In genomic region chr5:149164881-149165280, GRCm38 (mm10) we compare ENCODE assay signal across 13 mouse cellular contexts. TPM values are rescaled to one million over a fixed set of nuclear protein-coding genes. Genes with fewer than 3 reads are reported as not detected.
DNase-seq lines count a peak whose midpoint lies in the region; TF ChIP-seq lines count a peak whose summit lies in the region.
"Had no signal": no experiment of that assay in that cellular context is flagged by ENCODE, and none has a peak within 500 bp of the region (broad histone marks: within the 10 kb centered on the region; RNA-seq: fewer than 3 reads in every experiment).

No protein-coding gene starts in this region.

- peak; percentile 88 for DNase-seq in heart, adult 11 months
- DNase-seq in heart, adult 18-20 months, result no peak
- DNase-seq in embryo, embryonic 10 days (ENCODE audit: low spot score), result peak; percentile 70
- peak; percentile 47 to 53 for DNase-seq in kidney, adult 8-10 months
- peak; percentile 62 for DNase-seq in liver, adult 2 months (ENCODE audit: extremely low read depth, low read depth, low spot score)
- DNase-seq in layer of hippocampus, adult 9-11 months, result no peak
- DNase-seq in spleen, postnatal 36 days (ENCODE audit: low spot score in 2 of 2), result no peak
- no peak for DNase-seq in frontal cortex, postnatal 25 days (ENCODE audit: low spot score in 2 of 2)
- DNase-seq: lung, postnatal 4 days; thymus, postnatal 25 days had no signal

- TF ChIP-seq CTCF in liver, adult 2 months (IDR thresholded peaks at IDR 0.05; ENCODE audit: low read depth, low read length), result no peak

- TF ChIP-seq POLR2A in liver, adult 2 months (IDR thresholded peaks at IDR 0.05; ENCODE audit: extremely low read depth, insufficient read depth, low read length), result no peak

- H3K4me3 ChIP-seq in liver, adult 2 months (ENCODE audit: insufficient read depth, low read depth, low read length), result no peak overlapping the region
- H3K4me3 ChIP-seq: heart, embryonic 15.5 days; limb, embryonic 13.5 days; neural tube, embryonic 15.5 days had no signal

- no peak overlapping the region for H3K9ac ChIP-seq in liver, adult 2 months (ENCODE audit: low read depth, low read length)
- H3K9ac ChIP-seq: heart, embryonic 15.5 days; limb, embryonic 13.5 days; neural tube, embryonic 15.5 days had no signal

- H3K27me3 ChIP-seq in liver, adult 2 months (ENCODE audit: control insufficient read depth, insufficient read depth, low read length), result no peaks in the 10 kb centered on the region
- H3K27me3 ChIP-seq: heart, embryonic 15.5 days; limb, embryonic 13.5 days; neural tube, embryonic 15.5 days had no signal

- H3K4me1 ChIP-seq in liver, adult 2 months (ENCODE audit: control insufficient read depth, insufficient read depth, low read length), result peaks cover 3% of the 10 kb centered on the region; the same call in 1 of the 2 replicates
- H3K4me1 ChIP-seq: heart, embryonic 15.5 days; neural tube, embryonic 15.5 days had no signal

- 25% methylated on average over 7 of the region's 7 CpGs for WGBS in liver, adult 2 months

- no peaks in the 10 kb centered on the region for H3K36me3 ChIP-seq in liver, adult 2 months (ENCODE audit: control insufficient read depth, insufficient read depth, low read length)
- H3K36me3 ChIP-seq: heart, embryonic 15.5 days; limb, embryonic 13.5 days; neural tube, embryonic 15.5 days had no signal

- no peaks in the 10 kb centered on the region for H3K79me2 ChIP-seq in liver, adult 2 months (ENCODE audit: control insufficient read depth, insufficient read depth, low read length)

- no peak overlapping the region for H3K27ac ChIP-seq in liver, adult 2 months (replicated peaks; ENCODE audit: insufficient read depth, low read depth, low read length)
- H3K27ac ChIP-seq: heart, embryonic 15.5 days; limb, embryonic 13.5 days; neural tube, embryonic 15.5 days had no signal

RNA-seq across cellular contexts. Expression of gene Uspl1, which starts 19.3 kb away (rescaled TPM):
- total RNA-seq in heart, adult 18-20 months (2021), result 10 to 100 TPM; 22.0 to 23.9 TPM
- total RNA-seq in liver, adult 2 months (2014; rRNA removed), result 17.0 and 17.1 TPM in 2 replicates
- polyA plus RNA-seq in liver, adult 2 months (2012; rRNA removed), result 4.8 and 6.2 TPM in 2 replicates

RNA-seq across cellular contexts. Expression of gene Hmgb1, which starts 19.4 kb away (rescaled TPM):
- 100 to 1,000 TPM in 1 of 2 experiments, 10 to 100 TPM in 1; 79.8 to 103 TPM for total RNA-seq in heart, adult 18-20 months (2021)
- 106 and 131 TPM in 2 replicates for total RNA-seq in liver, adult 2 months (2014; rRNA removed)
- 17.1 and 21.0 TPM in 2 replicates for polyA plus RNA-seq in liver, adult 2 months (2012; rRNA removed)

Comparison
In these comparisons a context has a peak if more than half of its experiments do, and no peak if none do; other contexts are left out.
1. DNase-seq: peak in heart, adult 11 months (single experiment), embryo, embryonic 10 days (single experiment), kidney, adult 8-10 months (2 of 2) and liver, adult 2 months (single experiment); none in heart, adult 18-20 months (0 of 2), layer of hippocampus, adult 9-11 months (single experiment), spleen, postnatal 36 days (0 of 2) and frontal cortex, postnatal 25 days (0 of 2).